Mouse (Mus musculus) liver, embryonic 14.5 days (tissue): ENCODE data around the gene Brf1. TPM values are rescaled to one million over a fixed set of nuclear protein-coding genes. Genes with fewer than 3 reads are reported as not detected.

Experiments used
- ATAC-seq: fragments of 200-750 bp; cut with Nextera tagmentation; 2 replicates; pipeline ENCODE4 v1.8.0; 2017; ENCODE audit warnings: moderate number of reproducible peaks, mild to moderate bottlenecking, moderate library complexity; ENCODE audit not compliant: insufficient read depth
- DNase-seq, 3 experiments: peaks; one replicate each; pipeline ENCODE4 v3.0.0-alpha.2; 2012 to 2013; ENCODE audit warnings: low read depth in 3 of 3, low spot score in 3 of 3
- H3K27ac ChIP-seq: fragments of 300-500 bp; sonication (generic); 2 replicates; pipeline ENCODE4 v1.5.1; 2014; ENCODE audit warnings: moderate library complexity, mild to moderate bottlenecking, control low read depth, inconsistent platforms
- H3K27me3 ChIP-seq: fragments of 300-500 bp; sonication (generic); 2 replicates; pipeline ENCODE4 v1.6.1; 2014; ENCODE audit warnings: mild to moderate bottlenecking, low read length, moderate library complexity; ENCODE audit not compliant: control insufficient read depth, insufficient read depth
- H3K36me3 ChIP-seq: fragments of 300-500 bp; sonication (generic); replicated peaks from 2 replicates; pipeline ENCODE4 v1.6.1; 2014; ENCODE audit warnings: low read depth; ENCODE audit not compliant: control insufficient read depth, insufficient read depth
- H3K4me1 ChIP-seq, 2 experiments: fragments of 200-500 bp in 1 of 2; fragments of 300-500 bp in 1 of 2; sonication (generic) in 1 of 2; replicated peaks; 2 replicates each; pipeline ENCODE4 v1.6.1; 2012 to 2014; ENCODE audit warnings: antibody characterized with exemption in 1 of 2, inconsistent platforms in 1 of 2, low read length in 1 of 2; ENCODE audit not compliant: control insufficient read depth in 2 of 2, insufficient read depth in 2 of 2
- H3K4me2 ChIP-seq: fragments of 300-500 bp; sonication (generic); 2 replicates; pipeline ENCODE4 v1.6.1; 2014; ENCODE audit warnings: low read depth, mild to moderate bottlenecking, control low read depth, moderate library complexity
- H3K4me3 ChIP-seq, 2 experiments: fragments of 200-500 bp in 1 of 2; fragments of 300-500 bp in 1 of 2; sonication (generic) in 1 of 2; 2 replicates each; pipeline ENCODE4 v1.5.1; 2012 to 2014; ENCODE audit warnings: low read depth in 2 of 2, low read length in 2 of 2, mild to moderate bottlenecking in 2 of 2, control low read depth in 1 of 2, inconsistent platforms in 1 of 2, moderate library complexity in 1 of 2; ENCODE audit not compliant: insufficient read depth in 1 of 2
- H3K9ac ChIP-seq: fragments of 300-500 bp; sonication (generic); replicated peaks from 2 replicates; pipeline ENCODE4 v1.6.1; 2014; ENCODE audit warnings: mild to moderate bottlenecking, control low read depth, moderate library complexity
- H3K9me3 ChIP-seq: fragments of 300-500 bp; sonication (generic); 2 replicates; pipeline ENCODE4 v1.6.1; 2016; ENCODE audit warnings: low read length, mixed read lengths; ENCODE audit not compliant: control insufficient read depth
- CTCF ChIP-seq: IDR thresholded peaks from 2 replicates; pipeline ENCODE4 v1.5.1; 2016; ENCODE audit warnings: antibody characterized with exemption, low read depth, control low read depth
- EP300 ChIP-seq: IDR thresholded peaks from 2 replicates; pipeline ENCODE4 v1.6.1; 2016; ENCODE audit warnings: antibody characterized with exemption, low read depth
- WGBS: fragments of 180-500 bp; shearing (Covaris S2); extraction: QIAGEN DNeasy Blood & Tissue Kit; methylation state at CpG from one replicate; pipeline ENCODE4 v1.1.7; 2014; ENCODE audit not compliant: insufficient replicate concordance; 5-methylcytosine and 5-hydroxymethylcytosine counted together
- polyA plus RNA-seq, 2 experiments: library from polyadenylated mRNA; depleted of rRNA in 1 of 2; stranded (reverse) in 1 of 2; unstranded in 1 of 2; fragments of >200 nt; fragmentation: Nextera tagmentation in 1 of 2; extraction: Ambion mirVana in 1 of 2; gene quantifications; 2 replicates each; pipeline versions ENCODE4 v1.2.1 to v1.2.3; 2012 to 2014

Gene Brf1
- polyA plus RNA-seq, 2 experiments = 19.5 to 32.0 TPM

DNA sequence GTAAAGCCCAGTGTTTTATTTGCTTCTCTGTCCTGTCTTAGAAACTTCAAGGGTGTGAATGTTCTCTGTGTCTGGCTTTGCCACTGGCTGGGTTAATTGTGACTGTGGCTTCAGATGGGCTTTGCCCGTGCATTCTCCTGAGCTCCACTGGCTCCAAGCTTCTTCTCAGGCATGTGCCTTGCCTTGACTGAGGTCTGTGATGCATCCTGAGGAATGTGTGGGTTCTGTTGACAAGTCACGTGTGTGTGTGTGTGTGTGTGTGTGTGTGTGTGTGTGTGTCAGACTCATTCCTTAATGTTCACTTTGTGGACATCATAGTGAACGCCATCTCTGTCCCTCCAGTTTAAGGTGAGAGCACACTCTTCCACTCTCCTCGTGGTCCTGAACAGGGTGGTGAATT lies 18.3 kb upstream of the Brf1 start:
- H3K9ac ChIP-seq = no peak overlapping the region
- H3K4me3 ChIP-seq = no peak overlapping the region
- no peaks in the 10 kb centered on the region; the same call in 1 of the 2 replicates for H3K36me3 ChIP-seq
- H3K27ac ChIP-seq = no peak overlapping the region
- ATAC-seq (no peak), DNase-seq (no peak)
- no peaks in the 10 kb centered on the region for H3K27me3 ChIP-seq
- WGBS = 74% methylated on average over 4 of the region's 4 CpGs
- no peaks in the 10 kb centered on the region for H3K9me3 ChIP-seq
- no peak overlapping the region for H3K4me2 ChIP-seq
- H3K4me1 ChIP-seq = peaks cover 3 to 14% of the 10 kb centered on the region in 2 experiments; a peak in 3 of 4 replicates
- TF ChIP-seq EP300 (no peak), CTCF (no peak)

DNA sequence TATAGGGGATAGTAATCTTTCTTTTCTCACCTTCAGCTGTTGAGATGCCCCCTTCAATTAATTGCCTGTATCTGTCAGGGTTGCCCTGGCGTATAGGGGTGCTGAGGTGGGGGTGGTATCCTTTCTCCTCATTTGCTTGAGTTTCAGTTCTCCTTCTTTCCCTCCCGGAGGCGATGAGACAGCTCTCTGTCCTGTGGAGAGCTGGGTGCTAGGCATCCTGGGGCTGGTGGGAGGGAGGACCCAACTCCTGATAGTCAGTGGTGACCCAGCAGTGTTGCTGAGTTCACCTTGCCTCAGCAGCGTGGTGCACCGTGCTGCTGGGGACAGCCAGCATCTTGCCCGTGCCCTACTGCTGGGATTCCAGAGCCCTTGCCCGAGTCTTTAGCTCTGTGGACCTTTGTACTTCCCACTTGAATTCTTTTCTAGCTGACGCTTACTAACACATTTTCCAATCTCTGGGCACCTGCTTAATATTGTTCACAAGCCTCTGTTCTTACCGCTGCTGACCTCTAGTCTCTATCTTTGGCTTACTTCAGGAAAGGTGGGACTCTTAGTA lies 17.0 kb upstream of the Brf1 start:
- no peak overlapping the region for H3K27ac ChIP-seq
- ATAC-seq = no peak
- no peak overlapping the region for H3K9ac ChIP-seq
- no peaks in the 10 kb centered on the region for H3K9me3 ChIP-seq
- no peaks in the 10 kb centered on the region; the same call in 1 of the 2 replicates for H3K36me3 ChIP-seq
- no peak for TF ChIP-seq CTCF
- no peak for TF ChIP-seq EP300
- no peak for DNase-seq
- H3K27me3 ChIP-seq = no peaks in the 10 kb centered on the region
- WGBS = 73% methylated on average over 9 of the region's 9 CpGs
- H3K4me2 ChIP-seq = no peak overlapping the region
- H3K4me1 ChIP-seq = peaks cover 3 to 17% of the 10 kb centered on the region in 2 experiments; a peak in 3 of 4 replicates
- H3K4me3 ChIP-seq = no peak overlapping the region

DNA sequence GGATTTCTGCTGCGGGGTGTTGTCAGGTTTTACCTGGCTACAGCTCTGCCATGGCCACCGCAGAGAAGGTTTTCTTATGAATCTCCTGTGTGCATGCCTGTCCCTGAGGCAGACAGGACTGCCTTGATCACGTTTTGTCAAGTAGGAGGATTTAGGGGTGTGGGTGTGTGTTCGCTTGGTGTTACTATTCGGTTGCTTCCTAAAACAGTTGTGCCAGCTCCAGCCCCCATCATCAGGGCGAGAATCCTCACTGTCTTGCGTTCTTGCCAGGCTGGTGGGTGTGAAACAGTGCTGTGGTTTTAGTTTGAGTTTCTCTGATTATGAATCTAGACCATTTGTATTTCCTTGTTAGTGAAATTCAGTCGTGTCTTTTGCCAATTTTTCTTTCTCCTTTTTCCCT lies 16.5 kb upstream of the Brf1 start:
- no peaks in the 10 kb centered on the region for H3K9me3 ChIP-seq
- DNase-seq = no peak
- no peak overlapping the region for H3K4me2 ChIP-seq
- H3K4me1 ChIP-seq = peaks cover 3 to 17% of the 10 kb centered on the region in 2 experiments; a peak in 3 of 4 replicates
- no peak overlapping the region for H3K27ac ChIP-seq
- H3K27me3 ChIP-seq = no peaks in the 10 kb centered on the region
- H3K4me3 ChIP-seq = no peak overlapping the region
- no peak overlapping the region for H3K9ac ChIP-seq
- 65% methylated on average over 8 of the region's 8 CpGs for WGBS
- ATAC-seq = no peak
- H3K36me3 ChIP-seq = no peaks in the 10 kb centered on the region; the same call in 1 of the 2 replicates
- TF ChIP-seq EP300 (no peak), CTCF (no peak)

DNA sequence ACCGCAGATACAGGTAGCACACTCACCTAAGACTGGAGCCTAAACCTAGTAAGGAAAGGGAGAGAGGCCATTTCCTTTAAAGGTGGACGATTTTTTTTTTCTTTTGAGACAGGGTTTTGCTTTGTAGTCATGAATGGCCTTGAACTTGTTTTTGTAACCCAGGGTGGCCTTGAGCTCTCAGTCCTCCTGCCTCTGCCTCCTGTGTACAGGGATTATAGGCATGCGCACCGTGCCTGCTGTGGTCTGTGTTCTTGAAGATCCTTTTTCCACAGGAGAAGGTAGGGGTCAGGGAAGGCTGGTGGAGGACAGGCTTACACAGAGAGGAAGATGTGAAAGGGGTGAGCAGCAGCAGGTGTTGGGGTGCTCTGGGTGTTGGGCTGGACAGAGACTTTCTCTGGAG lies 15.5 kb upstream of the Brf1 start:
- Histone ChIP-seq H3K9me3 (no peaks in the 10 kb centered on the region), H3K4me2 (peak overlapping the region; percentile 93), H3K27ac (no peak overlapping the region), H3K27me3 (no peaks in the 10 kb centered on the region), H3K9ac (peak overlapping the region; percentile 85), H3K4me3 (peak overlapping the region in 1 of 2 experiments; percentile 74; a peak in 1 of 4 replicates), H3K4me1 (peaks cover 3 to 17% of the 10 kb centered on the region in 2 experiments; a peak in 3 of 4 replicates), H3K36me3 (no peaks in the 10 kb centered on the region; the same call in 1 of the 2 replicates)
- no peak for TF ChIP-seq EP300
- no peak for TF ChIP-seq CTCF
- WGBS = 67% methylated on average over 4 of the region's 4 CpGs
- ATAC-seq (no peak), DNase-seq (no peak)

DNA sequence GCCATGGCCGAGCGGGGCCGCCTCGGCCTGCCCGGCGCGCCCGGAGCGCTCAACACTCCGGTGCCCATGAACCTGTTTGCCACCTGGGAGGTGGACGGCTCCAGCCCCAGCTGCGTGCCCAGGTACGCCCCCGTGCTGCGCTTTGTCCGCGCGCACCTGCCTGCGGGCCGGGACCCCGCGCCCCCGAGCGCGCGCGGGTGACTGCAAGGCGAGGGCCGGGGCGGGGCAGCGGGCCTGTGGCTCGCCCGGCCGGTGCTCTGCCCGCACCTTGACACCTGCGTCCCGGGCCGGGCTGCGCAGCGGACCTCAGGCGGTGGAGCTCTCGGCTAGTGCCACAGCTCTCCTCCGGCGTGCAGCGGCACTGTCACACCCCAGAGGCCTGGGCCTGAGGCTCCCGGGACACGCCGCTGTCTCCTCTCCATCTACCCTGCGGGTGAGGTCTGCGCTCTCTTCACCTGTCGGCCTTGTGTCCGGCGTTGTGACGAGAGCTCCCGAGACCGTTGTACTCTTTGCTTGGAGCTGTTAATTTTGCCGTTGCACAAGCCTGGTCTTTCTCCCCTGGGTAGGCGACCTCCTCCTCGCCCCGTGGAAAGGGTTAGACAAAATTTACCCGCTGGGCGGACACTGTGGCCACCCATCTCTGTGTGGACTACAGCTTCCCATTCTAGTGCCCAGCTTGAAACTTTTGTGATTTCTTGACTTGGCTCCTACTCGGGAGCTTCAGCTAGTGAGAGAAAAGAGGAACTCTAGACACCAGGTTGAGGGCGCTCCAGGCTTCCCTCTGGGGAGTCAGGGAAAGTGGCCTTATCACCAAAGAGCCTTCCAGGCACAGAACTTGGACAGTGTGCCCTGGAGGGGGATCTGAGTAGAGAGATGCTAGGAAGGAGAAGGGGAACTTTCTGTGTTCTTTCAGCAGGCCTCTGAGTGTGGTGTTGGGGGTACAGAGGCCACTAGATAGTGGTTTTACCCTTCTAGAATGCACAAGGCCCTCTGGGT lies 14.4 kb upstream of the Brf1 start:
- no peak for DNase-seq
- TF ChIP-seq EP300 = no peak
- TF ChIP-seq CTCF = no peak
- peak; percentile 54 for ATAC-seq
- Histone ChIP-seq H3K27me3 (no peaks in the 10 kb centered on the region), H3K9ac (peak overlapping the region; percentile 85), H3K27ac (peak overlapping the region; percentile 3; the same call in 1 of the 2 replicates), H3K4me1 (peaks cover 3 to 17% of the 10 kb centered on the region in 2 experiments; a peak in 3 of 4 replicates), H3K36me3 (no peaks in the 10 kb centered on the region), H3K4me2 (peak overlapping the region; percentile 93), H3K9me3 (no peaks in the 10 kb centered on the region), H3K4me3 (peak overlapping the region; percentile 63 to 74)
- under 1% methylated on average over 62 of the region's 64 CpGs for WGBS
